Mouse (Mus musculus): ENCODE measurements around the gene Olfr639. TPM values are rescaled to one million over a fixed set of nuclear protein-coding genes. Genes with fewer than 3 reads are reported as not detected.
"Not testable (repeated sequence)": the region's sequence is repeated elsewhere in the genome, so short reads cannot be mapped to it uniquely, and the experiment has no call there.

Gene Olfr639
- polyA plus RNA-seq, 1 experiment from 2014 or later: not detected

- Histone ChIP-seq H3K9ac (no peak within 1 kb of the TSS), H3K27ac (replicated peaks) (no peak within 1 kb of the TSS), H3K4me3 (no peak within 1 kb of the TSS), H3K4me2 (no peak within 1 kb of the TSS), H3K36me3 (no peaks in the 10 kb centered on the region), H3K9me3 (no peaks in the 10 kb centered on the region), H3K27me3 (no peaks in the 10 kb centered on the region), H3K4me1 (replicated peaks) (no peaks in the 10 kb centered on the region)
- ATAC-seq (ENCODE audit: low read depth): no peak
- 75% methylated on average over 1 of the region's 1 CpGs for WGBS
These were observed 46.3 kb downstream of the Olfr639 start, which contains the start of gene Olfr635 for GRCm38 (mm10) chr7:103970852-103971251. Gene Olfr635, plus strand, starts transcription at chr7:103971152.

DNA sequence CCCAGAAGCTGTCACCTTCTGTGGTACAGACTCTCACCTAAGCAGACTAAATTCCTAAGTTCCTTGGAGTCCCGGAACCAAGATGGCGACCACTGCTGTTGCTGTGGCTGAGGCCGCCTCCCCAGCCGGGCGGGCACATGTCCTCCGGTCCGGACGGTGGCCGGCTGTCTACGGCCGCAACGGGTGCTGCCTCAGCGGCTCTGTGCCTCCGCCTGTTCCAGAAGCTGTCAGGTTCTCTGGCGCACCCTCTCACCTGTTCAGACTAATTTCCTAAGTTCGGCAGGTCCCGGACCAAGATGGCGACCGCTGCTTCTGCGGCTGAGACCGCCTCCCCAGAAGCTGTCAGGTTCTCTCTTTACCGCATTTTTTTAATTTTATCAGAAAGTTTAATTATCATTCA, 50.2 kb downstream of the Olfr639 start:
- 97% methylated on average over 22 of the region's 22 CpGs for WGBS
- H3K4me1 ChIP-seq (replicated peaks); H3K27me3 ChIP-seq; H3K36me3 ChIP-seq; H3K27ac ChIP-seq (replicated peaks); H3K9me3 ChIP-seq; H3K9ac ChIP-seq; H3K4me2 ChIP-seq; ATAC-seq (ENCODE audit: low read depth); H3K4me3 ChIP-seq: not testable (repeated sequence)

Other genes with a start within 250 kb of the Olfr639 start
- gene Olfr69, start 245.7 kb downstream of the Olfr639 start, polyA plus RNA-seq (2015; fragmentation: Nextera tagmentation; extraction: Ambion mirVana): not detected in 2 replicates
- gene Olfr68, start 237.6 kb downstream of the Olfr639 start, polyA plus RNA-seq (2015; fragmentation: Nextera tagmentation; extraction: Ambion mirVana): not detected in 2 replicates
- not detected in 2 replicates for gene Olfr67, start 225.5 kb downstream of the Olfr639 start, polyA plus RNA-seq (2015; fragmentation: Nextera tagmentation; extraction: Ambion mirVana)
- gene Hbb-bt, start 203.3 kb downstream of the Olfr639 start, polyA plus RNA-seq (2015; fragmentation: Nextera tagmentation; extraction: Ambion mirVana): 1,029 and 1,038 TPM in 2 replicates
- 1,894 and 2,140 TPM in 2 replicates for gene Hbb-bs, start 189.2 kb downstream of the Olfr639 start, polyA plus RNA-seq (2015; fragmentation: Nextera tagmentation; extraction: Ambion mirVana)
- not detected in 2 replicates for gene Hbb-bh2, start 176.8 kb downstream of the Olfr639 start, polyA plus RNA-seq (2015; fragmentation: Nextera tagmentation; extraction: Ambion mirVana)
- 31.8 and 57.0 TPM in 2 replicates for gene Hbb-bh1, start 174.1 kb downstream of the Olfr639 start, polyA plus RNA-seq (2015; fragmentation: Nextera tagmentation; extraction: Ambion mirVana)
- 3,874 and 4,036 TPM in 2 replicates for gene Hbb-y, start 164.1 kb downstream of the Olfr639 start, polyA plus RNA-seq (2015; fragmentation: Nextera tagmentation; extraction: Ambion mirVana)
- gene Olfr66, start 131.1 kb downstream of the Olfr639 start, polyA plus RNA-seq (2015; fragmentation: Nextera tagmentation; extraction: Ambion mirVana): not detected in 2 replicates
- not detected in 2 replicates for gene Olfr64, start 122.8 kb downstream of the Olfr639 start, polyA plus RNA-seq (2015; fragmentation: Nextera tagmentation; extraction: Ambion mirVana)
- gene Olfr65, start 113.8 kb downstream of the Olfr639 start, polyA plus RNA-seq (2015; fragmentation: Nextera tagmentation; extraction: Ambion mirVana): not detected in 2 replicates
- not detected in 2 replicates for gene Olfr631, start 88.5 kb downstream of the Olfr639 start, polyA plus RNA-seq (2015; fragmentation: Nextera tagmentation; extraction: Ambion mirVana)
- 0.08 TPM in 1 of 2 replicates, not detected in the other for gene Olfr632, start 83.0 kb downstream of the Olfr639 start, polyA plus RNA-seq (2015; fragmentation: Nextera tagmentation; extraction: Ambion mirVana)
- not detected in 2 replicates for gene Olfr633, start 72.9 kb downstream of the Olfr639 start, polyA plus RNA-seq (2015; fragmentation: Nextera tagmentation; extraction: Ambion mirVana)
- gene Olfr635, start 46.2 kb downstream of the Olfr639 start, polyA plus RNA-seq (2015; fragmentation: Nextera tagmentation; extraction: Ambion mirVana): not detected in 2 replicates
- gene Olfr638, start 18.6 kb downstream of the Olfr639 start, polyA plus RNA-seq (2015; fragmentation: Nextera tagmentation; extraction: Ambion mirVana): not detected in 2 replicates
- gene Olfr640, start 8.3 kb upstream of the Olfr639 start, polyA plus RNA-seq (2015; fragmentation: Nextera tagmentation; extraction: Ambion mirVana): not detected in 2 replicates
- not detected in 2 replicates for gene Olfr641, start 18.1 kb upstream of the Olfr639 start, polyA plus RNA-seq (2015; fragmentation: Nextera tagmentation; extraction: Ambion mirVana)
- not detected in 2 replicates for gene Olfr642, start 35.4 kb upstream of the Olfr639 start, polyA plus RNA-seq (2015; fragmentation: Nextera tagmentation; extraction: Ambion mirVana)
- gene 4930516K23Rik, start 44.1 kb upstream of the Olfr639 start, polyA plus RNA-seq (2015; fragmentation: Nextera tagmentation; extraction: Ambion mirVana): not detected in 2 replicates
- not detected in 2 replicates for gene Olfr644, start 54.6 kb upstream of the Olfr639 start, polyA plus RNA-seq (2015; fragmentation: Nextera tagmentation; extraction: Ambion mirVana)
- not detected in 2 replicates for gene Olfr645, start 68.2 kb upstream of the Olfr639 start, polyA plus RNA-seq (2015; fragmentation: Nextera tagmentation; extraction: Ambion mirVana)
- not detected in 2 replicates for gene Olfr646, start 87.6 kb upstream of the Olfr639 start, polyA plus RNA-seq (2015; fragmentation: Nextera tagmentation; extraction: Ambion mirVana)
- gene Ubqln5, start 112.5 kb upstream of the Olfr639 start, polyA plus RNA-seq (2015; fragmentation: Nextera tagmentation; extraction: Ambion mirVana): not detected in 2 replicates
- not detected in 2 replicates for gene Olfr643, start 120.1 kb upstream of the Olfr639 start, polyA plus RNA-seq (2015; fragmentation: Nextera tagmentation; extraction: Ambion mirVana)
- gene Ubqln3, start 126.0 kb upstream of the Olfr639 start, polyA plus RNA-seq (2015; fragmentation: Nextera tagmentation; extraction: Ambion mirVana): not detected in 2 replicates
- gene Ubqlnl, start 133.3 kb upstream of the Olfr639 start, polyA plus RNA-seq (2015; fragmentation: Nextera tagmentation; extraction: Ambion mirVana): not detected in 2 replicates
- gene Olfm5, start 147.5 kb upstream of the Olfr639 start, polyA plus RNA-seq (2015; fragmentation: Nextera tagmentation; extraction: Ambion mirVana): not detected in 2 replicates
- gene Olfr648, start 166.1 kb upstream of the Olfr639 start, polyA plus RNA-seq (2015; fragmentation: Nextera tagmentation; extraction: Ambion mirVana): 0.23 and 0.25 TPM in 2 replicates
- gene Olfr649, start 178.7 kb upstream of the Olfr639 start, polyA plus RNA-seq (2015; fragmentation: Nextera tagmentation; extraction: Ambion mirVana): not detected in 2 replicates
- 0.47 and 0.83 TPM in 2 replicates for gene Trim6, start 201.5 kb upstream of the Olfr639 start, polyA plus RNA-seq (2015; fragmentation: Nextera tagmentation; extraction: Ambion mirVana)
- 0.84 TPM in 2 replicates for gene Trim34a, start 227.2 kb upstream of the Olfr639 start, polyA plus RNA-seq (2015; fragmentation: Nextera tagmentation; extraction: Ambion mirVana)